Comparison of ENCODE assay signal across 20 mouse cellular contexts in genomic region chr5:29688352-29688751, GRCm38 (mm10). TPM values are rescaled to one million over a fixed set of nuclear protein-coding genes. Genes with fewer than 3 reads are reported as not detected.
DNase-seq lines count a peak whose midpoint lies in the region; ATAC-seq and TF ChIP-seq lines count a peak whose summit lies in the region.
"Had no signal": no experiment of that assay in that cellular context is flagged by ENCODE, and none has a peak within 500 bp of the region (broad histone marks: within the 10 kb centered on the region; RNA-seq: fewer than 3 reads in every experiment).

No protein-coding gene starts in this region.

- H3K4me3 ChIP-seq in kidney, postnatal 0 days (replicated peaks; ENCODE audit: low read depth, low read length): no peak overlapping the region
- no peak overlapping the region for H3K4me3 ChIP-seq in hindbrain, embryonic 12.5 days
- H3K4me3 ChIP-seq: forebrain, embryonic 10.5 days; heart, embryonic 12.5 days; hindbrain, embryonic 15.5 days; limb, embryonic 10.5 days; lung, embryonic 15.5 days; midbrain, embryonic 13.5 days; neural tube, embryonic 13.5 days had no signal

- peak; percentile 11 for DNase-seq in kidney, postnatal 0 days (ENCODE audit: low spot score)
- DNase-seq in kidney, adult 11 months: no peak
- DNase-seq in 3T3-L1 (ENCODE audit: low read depth, low spot score) (peak; percentile 82), MN1 (ENCODE audit: low spot score) (peak; percentile 13)
- DNase-seq in c-Kit-positive CD71-positive TER-119-positive erythroid progenitor cells, embryonic 14.5 days (ENCODE audit: low spot score): peak; percentile 5
- DNase-seq in spleen, adult 12 weeks (ENCODE audit: low spot score): no peak

- no peaks in the 10 kb centered on the region for H3K9me3 ChIP-seq in kidney, postnatal 0 days (replicated peaks; ENCODE audit: low read length)
- H3K9me3 ChIP-seq in hindbrain, embryonic 12.5 days (replicated peaks): no peaks in the 10 kb centered on the region
- H3K9me3 ChIP-seq: forebrain, embryonic 10.5 days; G1E; heart, embryonic 12.5 days; hindbrain, embryonic 15.5 days; limb, embryonic 10.5 days; lung, embryonic 15.5 days; midbrain, embryonic 13.5 days; neural tube, embryonic 13.5 days had no signal

- ATAC-seq in kidney, postnatal 0 days (replicated peaks; ENCODE audit: low FRiP score, low read depth): no peak
- ATAC-seq in hindbrain, embryonic 12.5 days (ENCODE audit: low FRiP score): no peak

- TF ChIP-seq CTCF in kidney, postnatal 0 days (IDR thresholded peaks at IDR 0.05; ENCODE audit: low read depth): no peak; the same call in 1 of the 2 replicates

- 51% methylated on average over 7 of the region's 7 CpGs for WGBS in kidney, postnatal 0 days
- 66% methylated on average over 7 of the region's 7 CpGs for WGBS in hindbrain, embryonic 12.5 days

- H3K36me3 ChIP-seq in kidney, postnatal 0 days (ENCODE audit: insufficient read depth, low read length): no peaks in the 10 kb centered on the region
- H3K36me3 ChIP-seq in hindbrain, embryonic 12.5 days: no peaks in the 10 kb centered on the region
- H3K36me3 ChIP-seq: forebrain, embryonic 10.5 days; heart, embryonic 12.5 days; hindbrain, embryonic 15.5 days; limb, embryonic 10.5 days; lung, embryonic 15.5 days; midbrain, embryonic 13.5 days; neural tube, embryonic 13.5 days had no signal

- H3K27ac ChIP-seq in kidney, postnatal 0 days: no peak overlapping the region
- H3K27ac ChIP-seq in hindbrain, embryonic 12.5 days: no peak overlapping the region
- H3K27ac ChIP-seq: forebrain, embryonic 10.5 days; hindbrain, embryonic 15.5 days; limb, embryonic 10.5 days; lung, embryonic 15.5 days; midbrain, embryonic 13.5 days; neural tube, embryonic 13.5 days had no signal

- no peak overlapping the region for H3K4me2 ChIP-seq in kidney, postnatal 0 days (ENCODE audit: low read length)
- H3K4me2 ChIP-seq in hindbrain, embryonic 12.5 days (replicated peaks): no peak overlapping the region
- H3K4me2 ChIP-seq: heart, embryonic 12.5 days; hindbrain, embryonic 15.5 days; lung, embryonic 15.5 days; midbrain, embryonic 13.5 days; neural tube, embryonic 13.5 days had no signal

- H3K27me3 ChIP-seq in kidney, postnatal 0 days (ENCODE audit: insufficient read depth, low read length): no peaks in the 10 kb centered on the region
- no peaks in the 10 kb centered on the region for H3K27me3 ChIP-seq in hindbrain, embryonic 12.5 days
- H3K27me3 ChIP-seq: heart, embryonic 12.5 days; hindbrain, embryonic 15.5 days; lung, embryonic 15.5 days; midbrain, embryonic 13.5 days; neural tube, embryonic 13.5 days had no signal

- no peaks in the 10 kb centered on the region for H3K4me1 ChIP-seq in kidney, postnatal 0 days (replicated peaks; ENCODE audit: insufficient read depth, low read length)
- no peaks in the 10 kb centered on the region for H3K4me1 ChIP-seq in hindbrain, embryonic 12.5 days
- H3K4me1 ChIP-seq: forebrain, embryonic 10.5 days; heart, embryonic 12.5 days; hindbrain, embryonic 15.5 days; limb, embryonic 10.5 days; lung, embryonic 15.5 days; midbrain, embryonic 13.5 days; neural tube, embryonic 13.5 days had no signal

- no peak overlapping the region for H3K9ac ChIP-seq in kidney, postnatal 0 days (ENCODE audit: low read depth, low read length)
- H3K9ac ChIP-seq in hindbrain, embryonic 12.5 days: no peak overlapping the region
- H3K9ac ChIP-seq: forebrain, postnatal 0 days; heart, embryonic 12.5 days; hindbrain, embryonic 15.5 days; lung, embryonic 15.5 days; midbrain, embryonic 13.5 days; neural tube, embryonic 13.5 days had no signal

RNA-seq across cellular contexts. Expression of gene Dnajb6, which starts 47.1 kb away (rescaled TPM):
- polyA plus RNA-seq in kidney, postnatal 0 days (2015; fragmentation: Nextera tagmentation; extraction: Ambion mirVana): 145 and 158 TPM in 2 replicates
- 227 and 270 TPM in 2 replicates for polyA plus RNA-seq in hindbrain, embryonic 12.5 days (2016; fragmentation: Nextera tagmentation; extraction: Ambion mirVana)

RNA-seq across cellular contexts. Expression of gene Gm5129, which starts 47.4 kb away (rescaled TPM):
- polyA plus RNA-seq in kidney, postnatal 0 days (2015; fragmentation: Nextera tagmentation; extraction: Ambion mirVana): not detected in 2 replicates
- polyA plus RNA-seq in hindbrain, embryonic 12.5 days (2016; fragmentation: Nextera tagmentation; extraction: Ambion mirVana): not detected in 2 replicates
- polyA plus RNA-seq: forebrain, embryonic 10.5 days; forebrain, postnatal 0 days; heart, embryonic 12.5 days; hindbrain, embryonic 15.5 days; intestine, embryonic 16.5 days; kidney, embryonic 16.5 days; liver, adult 2 months; lung, embryonic 15.5 days; midbrain, embryonic 13.5 days; neural tube, embryonic 13.5 days; small intestine, adult 2 months had no signal

Comparison
In these comparisons a context has a peak if more than half of its experiments do, and no peak if none do; other contexts are left out.
1. DNase-seq: peak in kidney, postnatal 0 days (single experiment), 3T3-L1 (single experiment), MN1 (single experiment) and c-Kit-positive CD71-positive TER-119-positive erythroid progenitor cells, embryonic 14.5 days (single experiment); none in kidney, adult 11 months (single experiment) and spleen, adult 12 weeks (single experiment).